Mouse (Mus musculus) lung, embryonic 16.5 days (tissue): ENCODE data around the gene Drc7. TPM values are rescaled to one million over a fixed set of nuclear protein-coding genes. Genes with fewer than 3 reads are reported as not detected.

Experiments
- polyA plus RNA-seq: library from polyadenylated mRNA; unstranded; fragments of >200 nt; fragmentation: Nextera tagmentation; extraction: Ambion mirVana; gene quantifications from 2 replicates; pipeline ENCODE4 v1.2.1, GENCODE M21; 2015

Gene Drc7
- polyA plus RNA-seq, 1 experiment from 2014 or later = 1.5 TPM

Other genes with a start within 250 kb of the Drc7 start
- 0.62 TPM in 1 of 2 replicates, not detected in the other for gene Ccl17, start 244.7 kb upstream of the Drc7 start, polyA plus RNA-seq
- 69.1 and 69.7 TPM in 2 replicates for gene Coq9, start 216.8 kb upstream of the Drc7 start, polyA plus RNA-seq
- gene Ciapin1, start 216.7 kb upstream of the Drc7 start, polyA plus RNA-seq = 91.2 and 91.9 TPM in 2 replicates
- 150 and 157 TPM in 2 replicates for gene Polr2c, start 197.7 kb upstream of the Drc7 start, polyA plus RNA-seq
- gene Dok4, start 178.8 kb upstream of the Drc7 start, polyA plus RNA-seq = 49.4 and 49.7 TPM in 2 replicates
- gene Ccdc102a, start 137.0 kb upstream of the Drc7 start, polyA plus RNA-seq = 18.2 and 18.5 TPM in 2 replicates
- gene Adgrg5, start 131.4 kb upstream of the Drc7 start, polyA plus RNA-seq = 0.15 and 0.73 TPM in 2 replicates
- gene Adgrg1, start 80.4 kb upstream of the Drc7 start, polyA plus RNA-seq = 39.8 and 42.9 TPM in 2 replicates
- gene Adgrg3, start 37.4 kb upstream of the Drc7 start, polyA plus RNA-seq = 4.7 TPM in 2 replicates
- gene Katnb1, start 26.1 kb downstream of the Drc7 start, polyA plus RNA-seq = 22.5 and 23.6 TPM in 2 replicates
- gene Kifc3, start 147.7 kb downstream of the Drc7 start, polyA plus RNA-seq = 16.2 and 16.8 TPM in 2 replicates